Mouse (Mus musculus) embryo, embryonic 10 days (tissue): Measurements from ENCODE around the gene Reg3a.
"Not testable (repeated sequence)": the region's sequence is repeated elsewhere in the genome, so short reads cannot be mapped to it uniquely, and the experiment has no call there.

Experiments
- DNase-seq: peaks from one replicate; pipeline ENCODE4 v3.0.0-alpha.2; 2015; ENCODE audit warnings: low spot score

Reg3a gene

GRCm38 (mm10) chr6:78380409-78380808, at the start of gene Reg3a:
Gene Reg3a, plus strand, starts transcription at chr6:78380709.
- no peak for DNase-seq

DNA sequence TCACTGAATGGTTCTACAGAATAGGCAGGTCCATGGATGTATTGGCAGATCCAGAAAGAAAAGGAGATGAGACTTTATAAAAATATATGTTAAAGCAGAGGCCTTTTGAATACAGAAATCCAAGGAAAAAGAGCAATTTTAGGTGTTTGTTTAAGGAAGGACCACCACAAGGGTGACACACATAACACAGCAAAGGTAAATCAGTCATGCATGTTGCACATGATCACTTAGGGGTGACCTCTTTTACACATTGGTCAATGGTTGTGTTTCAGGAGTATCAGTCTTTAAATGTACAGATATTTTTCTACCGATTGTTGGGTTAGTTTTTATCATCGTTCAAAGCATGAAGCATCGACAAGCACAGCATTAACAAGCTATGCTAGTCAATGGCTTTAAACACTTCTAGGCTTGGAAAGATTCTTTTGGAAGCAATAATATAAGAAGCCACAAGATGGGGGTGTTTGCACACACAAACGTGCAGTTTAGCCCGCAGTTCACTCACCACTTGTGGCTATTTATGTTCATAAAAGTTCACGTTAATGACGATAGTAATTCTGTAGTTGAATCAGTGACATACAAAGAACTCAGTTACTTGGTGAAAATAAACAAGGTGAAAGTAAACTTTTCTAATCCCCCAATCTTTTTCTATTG, 48.5 kb upstream of the Reg3a start:
- peak; percentile 53 for DNase-seq

DNA sequence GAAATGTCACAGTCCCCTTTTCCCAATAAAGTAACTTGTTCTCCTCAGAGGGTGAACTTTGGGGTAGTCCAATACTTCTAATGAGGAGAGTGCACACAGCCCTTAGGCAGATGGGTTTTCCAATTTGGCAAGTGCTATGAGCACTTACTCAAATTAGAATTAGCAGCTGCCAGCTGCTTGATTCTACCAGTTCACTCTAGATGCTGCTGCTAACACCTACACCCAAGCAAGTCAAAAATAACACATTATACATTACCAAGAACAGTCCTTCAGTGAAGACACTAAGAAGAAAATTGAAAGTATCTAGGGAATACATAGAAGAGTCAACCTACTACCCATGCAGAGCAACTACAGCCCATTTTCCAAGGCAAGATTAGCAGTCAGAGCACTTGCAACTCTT, 40.2 kb upstream of the Reg3a start:
- DNase-seq = no peak

DNA sequence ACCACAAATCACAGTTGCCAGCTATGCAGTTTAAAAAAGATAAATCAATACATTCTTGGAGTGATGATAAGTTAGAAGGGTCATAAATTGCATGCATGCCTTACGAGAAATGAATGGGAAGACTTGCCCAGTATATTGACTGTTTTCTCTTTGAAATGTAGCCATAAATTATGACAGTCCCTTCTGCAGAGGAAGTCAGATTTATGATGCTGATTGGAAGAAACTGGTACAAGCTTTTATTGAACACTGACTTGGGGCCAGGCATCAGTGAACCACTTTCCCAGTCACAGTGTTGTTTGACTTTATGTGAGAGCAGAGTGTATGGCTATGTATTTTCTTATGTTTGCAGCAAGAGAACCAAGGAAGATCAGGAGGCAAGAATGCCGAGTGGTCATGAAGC, 38.8 kb upstream of the Reg3a start:
- DNase-seq = no peak

DNA sequence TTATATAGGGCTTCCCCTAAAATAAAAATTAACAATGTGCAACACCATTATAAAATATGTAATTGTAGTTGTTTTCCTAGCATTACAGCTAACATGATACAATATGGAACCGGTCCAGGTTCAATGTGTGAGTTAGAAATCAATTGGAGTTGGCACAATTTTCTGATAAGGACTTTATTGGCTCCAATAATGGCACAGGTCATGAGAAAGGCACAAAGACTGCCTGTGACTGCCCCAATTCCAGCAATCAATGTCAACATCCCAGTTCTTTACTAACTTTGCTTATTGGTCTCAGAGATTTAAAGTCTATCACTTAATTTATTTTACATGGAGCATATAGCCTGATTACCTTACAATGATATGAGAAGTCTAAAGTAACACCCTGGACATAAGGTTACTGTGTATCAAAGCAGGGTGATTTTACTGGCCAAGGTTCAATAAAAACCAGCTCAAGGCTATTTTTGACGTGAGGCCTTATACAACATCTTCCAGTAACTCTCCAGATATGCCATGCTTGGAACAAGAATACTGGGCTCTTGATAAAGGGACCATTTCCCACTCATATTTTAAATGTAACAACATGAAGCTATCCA, 18.4 kb upstream of the Reg3a start:
- DNase-seq = no peak

- no peak for DNase-seq
These were observed 10.2 kb upstream of the Reg3a start, which contains the start of gene Reg3b for GRCm38 (mm10) chr6:78370357-78370756. Gene Reg3b, plus strand, starts transcription at chr6:78370657.

- no peak for DNase-seq
These were observed 1.7 kb upstream of the Reg3a start, which contains the start of gene Reg3d for GRCm38 (mm10) chr6:78378765-78379164. Gene Reg3d, minus strand, starts transcription at chr6:78378865.

DNA sequence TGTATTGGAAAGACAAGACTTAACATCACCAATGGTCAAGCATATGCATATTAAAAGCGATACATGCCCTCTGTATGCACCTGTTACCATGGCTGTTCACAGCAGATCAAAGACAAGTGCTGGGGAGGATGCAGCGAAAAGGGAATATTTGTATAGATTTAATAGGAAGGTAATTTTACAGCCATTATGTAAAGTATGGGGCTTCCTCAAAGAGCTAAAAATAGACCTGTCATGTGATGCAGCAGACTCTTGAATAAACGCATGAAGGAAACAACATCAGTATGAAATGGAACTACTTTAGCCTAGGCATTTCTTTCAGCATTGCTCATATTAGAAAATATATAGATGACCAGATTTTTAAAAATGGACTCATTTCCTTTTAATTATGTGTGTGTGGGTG, 5.1 kb downstream of the Reg3a start:
- no peak for DNase-seq

DNA sequence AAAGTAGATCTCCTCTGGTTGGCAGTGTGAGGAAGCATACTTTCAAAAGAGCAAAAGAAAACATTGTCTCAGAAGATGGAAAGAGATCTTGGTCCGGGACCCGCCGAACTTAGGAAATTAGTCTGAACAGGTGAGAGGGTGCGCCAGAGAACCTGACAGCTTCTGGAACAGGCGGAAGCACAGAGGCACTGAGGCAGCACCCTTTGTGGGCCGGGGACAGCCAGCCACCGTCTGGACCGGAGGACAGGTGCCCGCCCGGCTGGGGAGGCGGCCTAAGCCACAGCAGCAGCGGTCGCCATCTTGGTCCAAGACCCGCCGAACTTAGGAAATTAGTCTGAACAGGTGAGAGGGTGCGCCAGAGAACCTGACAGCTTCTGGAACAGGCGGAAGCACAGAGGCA, 14.8 kb downstream of the Reg3a start, which contains the start of gene Reg2:
TSS of gene Reg2 (plus strand) at position 301 of the 400 bp plus-strand sequence.
- DNase-seq = not testable (repeated sequence)

GRCm38 (mm10) chr6:78422411-78422810, 41.9 kb downstream of the Reg3a start, which contains the start of gene Reg1:
Gene Reg1, plus strand, starts transcription at chr6:78422711.
- DNase-seq = not testable (repeated sequence)

GRCm38 (mm10) chr6:78425497-78425896, 45.0 kb downstream of the Reg3a start:
- no peak for DNase-seq
